Mouse (Mus musculus) limb, embryonic 12.5 days (tissue): ENCODE data around the gene Lpp. TPM values are rescaled to one million over a fixed set of nuclear protein-coding genes. Genes with fewer than 3 reads are reported as not detected.

ENCODE experiments used
- ATAC-seq: fragments of 200-750 bp; cut with Nextera tagmentation; 2 replicates; pipeline ENCODE4 v1.8.0; 2017; ENCODE audit warnings: low read depth, moderate TSS enrichment; ENCODE audit not compliant: insufficient number of reproducible peaks, insufficient read depth, low FRiP score, low TSS enrichment
- H3K27ac ChIP-seq: fragments of 300-500 bp; sonication (generic); 2 replicates; pipeline ENCODE4 v1.5.1; 2016; ENCODE audit warnings: mild to moderate bottlenecking, moderate library complexity
- H3K27me3 ChIP-seq: fragments of 300-500 bp; sonication (generic); 2 replicates; pipeline ENCODE4 v1.6.1; 2016; ENCODE audit warnings: mild to moderate bottlenecking, moderate library complexity
- H3K36me3 ChIP-seq: fragments of 300-500 bp; sonication (generic); 2 replicates; pipeline ENCODE4 v1.6.1; 2016; ENCODE audit warnings: mild to moderate bottlenecking, moderate library complexity
- H3K4me1 ChIP-seq: fragments of 300-500 bp; sonication (generic); replicated peaks from 2 replicates; pipeline ENCODE4 v1.6.1; 2016
- H3K4me2 ChIP-seq: fragments of 300-500 bp; sonication (generic); 2 replicates; pipeline ENCODE4 v1.6.1; 2016; ENCODE audit warnings: mild to moderate bottlenecking, moderate library complexity
- H3K4me3 ChIP-seq: fragments of 300-500 bp; sonication (generic); replicated peaks from 2 replicates; pipeline ENCODE4 v1.5.1; 2016; ENCODE audit warnings: mild to moderate bottlenecking
- H3K9ac ChIP-seq: fragments of 300-500 bp; sonication (generic); replicated peaks from 2 replicates; pipeline ENCODE4 v1.6.1; 2016; ENCODE audit warnings: mild to moderate bottlenecking, moderate library complexity
- H3K9me3 ChIP-seq: fragments of 300-500 bp; sonication (generic); 2 replicates; pipeline ENCODE4 v1.6.1; 2016; ENCODE audit warnings: mild to moderate bottlenecking, moderate library complexity
- WGBS: fragments of 180-500 bp; shearing (Covaris S2); methylation state at CpG from one replicate; pipeline ENCODE4 v1.1.7; 2016; 5-methylcytosine and 5-hydroxymethylcytosine counted together
- polyA plus RNA-seq: library from polyadenylated mRNA; unstranded; fragments of >200 nt; fragmentation: Nextera tagmentation; extraction: Ambion mirVana; gene quantifications from 2 replicates; pipeline ENCODE4 v1.2.1, GENCODE M21; 2016

Lpp gene
- polyA plus RNA-seq, 1 experiment from 2014 or later = 39.4 TPM

GRCm38 (mm10) chr16:24449806-24450205 is 56.5 kb downstream of the Lpp start:
- 11% methylated on average over 8 of the region's 8 CpGs for WGBS
- H3K4me1 ChIP-seq = peaks cover 46% of the 10 kb centered on the region
- H3K27me3 ChIP-seq = no peaks in the 10 kb centered on the region
- ATAC-seq = no peak
- H3K9ac ChIP-seq = 0 out of 2 replicates have a peak overlapping the region, but pooled peaks have one; percentile 23
- H3K4me3 ChIP-seq = no peak overlapping the region
- H3K9me3 ChIP-seq = no peaks in the 10 kb centered on the region
- peaks cover 11% of the 10 kb centered on the region; the same call in 1 of the 2 replicates for H3K36me3 ChIP-seq
- 0 out of 2 replicates have a peak overlapping the region, but pooled peaks have one; percentile 1 for H3K4me2 ChIP-seq
- 0 out of 2 replicates have a peak overlapping the region, but pooled peaks have one; percentile 12 for H3K27ac ChIP-seq

DNA sequence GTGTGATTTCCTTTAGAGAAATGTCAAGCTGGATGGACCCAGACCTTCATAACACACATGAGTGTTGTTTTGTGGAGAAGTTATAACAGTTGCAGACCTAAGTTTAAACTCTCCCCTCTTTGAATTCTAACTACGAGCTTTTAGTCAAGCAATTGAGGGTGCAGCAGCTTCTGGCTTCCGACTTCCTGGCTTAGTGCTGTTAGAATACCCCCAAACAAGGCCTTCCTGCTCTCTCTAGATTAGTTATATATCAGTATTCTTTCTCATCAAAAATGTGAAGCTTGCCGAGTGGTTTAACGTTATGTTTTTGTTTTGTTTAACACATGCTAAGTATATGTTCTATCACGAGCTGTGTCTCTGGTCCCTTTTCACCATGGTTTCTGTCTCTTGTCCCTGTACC is 56.9 kb downstream of the Lpp start:
- WGBS = 45% methylated on average over 5 of the region's 5 CpGs
- peaks cover 11% of the 10 kb centered on the region; the same call in 1 of the 2 replicates for H3K36me3 ChIP-seq
- no peak for ATAC-seq
- no peaks in the 10 kb centered on the region for H3K9me3 ChIP-seq
- no peaks in the 10 kb centered on the region for H3K27me3 ChIP-seq
- H3K9ac ChIP-seq = 0 out of 2 replicates have a peak overlapping the region, but pooled peaks have one; percentile 23
- 0 out of 2 replicates have a peak overlapping the region, but pooled peaks have one; percentile 1 for H3K4me2 ChIP-seq
- peaks cover 47% of the 10 kb centered on the region for H3K4me1 ChIP-seq
- 0 out of 2 replicates have a peak overlapping the region, but pooled peaks have one; percentile 12 for H3K27ac ChIP-seq
- no peak overlapping the region for H3K4me3 ChIP-seq

GRCm38 (mm10) chr16:24451123-24451522 is 57.8 kb downstream of the Lpp start:
- H3K4me2 ChIP-seq = no peak overlapping the region
- no peak overlapping the region for H3K27ac ChIP-seq
- no peaks in the 10 kb centered on the region for H3K27me3 ChIP-seq
- no peak for ATAC-seq
- H3K4me1 ChIP-seq = peaks cover 54% of the 10 kb centered on the region
- WGBS = 80% methylated on average over 5 of the region's 5 CpGs
- H3K9me3 ChIP-seq = no peaks in the 10 kb centered on the region
- H3K9ac ChIP-seq = no peak overlapping the region
- no peak overlapping the region for H3K4me3 ChIP-seq
- peaks cover 4% of the 10 kb centered on the region; the same call in 1 of the 2 replicates for H3K36me3 ChIP-seq

DNA sequence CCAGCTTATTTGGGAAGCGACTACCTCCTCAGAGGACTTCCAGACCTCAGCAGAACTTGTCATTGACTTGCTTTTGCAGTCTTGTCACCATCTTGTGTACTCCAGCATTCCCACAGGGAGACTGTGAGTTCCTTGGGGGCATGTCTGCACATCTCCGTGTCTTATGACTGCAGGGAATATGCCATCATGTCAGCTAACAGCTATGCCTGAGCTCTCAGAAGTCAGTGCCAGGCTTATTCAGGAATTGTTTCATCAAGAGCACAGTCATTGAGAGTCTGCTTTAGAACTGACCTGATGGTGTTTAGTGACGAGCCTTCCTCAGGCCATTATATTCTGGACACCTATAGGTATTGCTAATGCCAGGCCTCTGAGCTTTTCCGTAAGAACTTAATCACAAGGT is 60.2 kb downstream of the Lpp start:
- no peak for ATAC-seq
- Histone ChIP-seq H3K27ac (no peak overlapping the region), H3K9me3 (no peaks in the 10 kb centered on the region), H3K4me2 (no peak overlapping the region), H3K36me3 (peaks cover 17% of the 10 kb centered on the region; the same call in 1 of the 2 replicates), H3K9ac (no peak overlapping the region), H3K4me3 (no peak overlapping the region), H3K27me3 (no peaks in the 10 kb centered on the region), H3K4me1 (peaks cover 46% of the 10 kb centered on the region)
- 81% methylated on average over 4 of the region's 4 CpGs for WGBS

DNA sequence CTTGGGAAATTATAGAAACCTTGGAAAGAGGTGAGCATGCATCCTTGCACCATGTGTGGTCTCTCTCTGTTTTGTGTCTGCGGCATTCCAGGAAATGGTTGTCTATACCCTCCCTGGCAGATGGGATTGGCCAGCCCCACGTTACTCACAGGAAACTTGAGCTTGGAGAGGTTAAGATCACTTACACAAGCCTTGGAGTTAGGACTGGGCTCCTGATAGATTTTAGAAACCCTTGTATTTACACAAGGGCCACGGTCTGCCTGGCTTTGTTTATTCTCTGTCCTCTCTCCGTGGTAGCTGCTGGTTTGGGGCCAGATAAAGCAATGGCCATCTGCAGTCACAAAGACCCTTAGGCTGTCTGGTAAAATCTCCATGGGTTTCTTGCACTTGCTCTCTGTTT is 61.2 kb downstream of the Lpp start:
- peaks cover 43% of the 10 kb centered on the region for H3K4me1 ChIP-seq
- no peaks in the 10 kb centered on the region for H3K9me3 ChIP-seq
- no peak for ATAC-seq
- no peaks in the 10 kb centered on the region for H3K27me3 ChIP-seq
- H3K36me3 ChIP-seq = peaks cover 23% of the 10 kb centered on the region
- no peak overlapping the region for H3K4me2 ChIP-seq
- H3K27ac ChIP-seq = no peak overlapping the region
- no peak overlapping the region for H3K9ac ChIP-seq
- no peak overlapping the region for H3K4me3 ChIP-seq
- WGBS = 9% methylated on average over 4 of the region's 4 CpGs

- no peak overlapping the region for H3K9ac ChIP-seq
- H3K36me3 ChIP-seq = peaks cover 23% of the 10 kb centered on the region
- H3K9me3 ChIP-seq = no peaks in the 10 kb centered on the region
- 40% methylated on average over 3 of the region's 3 CpGs for WGBS
- no peaks in the 10 kb centered on the region for H3K27me3 ChIP-seq
- ATAC-seq = no peak
- peaks cover 41% of the 10 kb centered on the region for H3K4me1 ChIP-seq
- H3K4me2 ChIP-seq = no peak overlapping the region
- H3K4me3 ChIP-seq = no peak overlapping the region
- no peak overlapping the region for H3K27ac ChIP-seq
These were observed 62.1 kb downstream of the Lpp start for GRCm38 (mm10) chr16:24455361-24455855.

GRCm38 (mm10) chr16:24463842-24464241 is 70.5 kb downstream of the Lpp start:
- Histone ChIP-seq H3K9me3 (no peaks in the 10 kb centered on the region), H3K4me3 (no peak overlapping the region), H3K27ac (no peak overlapping the region), H3K36me3 (peaks cover 12% of the 10 kb centered on the region), H3K27me3 (no peaks in the 10 kb centered on the region), H3K9ac (no peak overlapping the region), H3K4me2 (no peak overlapping the region), H3K4me1 (peaks cover 12% of the 10 kb centered on the region)
- no peak for ATAC-seq
- 81% methylated on average over 2 of the region's 2 CpGs for WGBS

DNA sequence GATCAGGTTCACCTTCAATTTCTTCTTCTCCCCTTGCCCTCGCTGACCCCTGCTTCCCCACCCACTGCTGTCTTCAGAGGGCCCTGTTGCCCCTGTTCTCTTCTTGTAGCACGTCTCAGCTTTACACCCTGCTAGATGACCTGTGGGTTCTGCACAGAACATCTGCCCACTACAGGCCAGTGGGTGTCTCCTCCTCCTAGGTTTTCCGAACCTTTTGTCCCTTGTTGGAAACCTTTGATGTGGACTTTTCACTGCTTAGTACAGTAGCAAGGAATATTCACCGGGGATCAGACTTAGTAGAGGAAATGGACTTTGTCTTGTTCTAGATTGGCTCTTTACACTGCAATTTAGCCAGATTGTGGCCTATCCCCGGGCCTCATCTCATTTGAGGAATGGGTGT is 71.1 kb downstream of the Lpp start:
- no peak overlapping the region for H3K4me3 ChIP-seq
- no peak overlapping the region for H3K9ac ChIP-seq
- 70% methylated on average over 5 of the region's 5 CpGs for WGBS
- H3K4me2 ChIP-seq = no peak overlapping the region
- H3K36me3 ChIP-seq = peaks cover 9% of the 10 kb centered on the region; the same call in 1 of the 2 replicates
- no peak overlapping the region for H3K27ac ChIP-seq
- H3K27me3 ChIP-seq = no peaks in the 10 kb centered on the region
- peaks cover 12% of the 10 kb centered on the region for H3K4me1 ChIP-seq
- H3K9me3 ChIP-seq = no peaks in the 10 kb centered on the region
- ATAC-seq = no peak

DNA sequence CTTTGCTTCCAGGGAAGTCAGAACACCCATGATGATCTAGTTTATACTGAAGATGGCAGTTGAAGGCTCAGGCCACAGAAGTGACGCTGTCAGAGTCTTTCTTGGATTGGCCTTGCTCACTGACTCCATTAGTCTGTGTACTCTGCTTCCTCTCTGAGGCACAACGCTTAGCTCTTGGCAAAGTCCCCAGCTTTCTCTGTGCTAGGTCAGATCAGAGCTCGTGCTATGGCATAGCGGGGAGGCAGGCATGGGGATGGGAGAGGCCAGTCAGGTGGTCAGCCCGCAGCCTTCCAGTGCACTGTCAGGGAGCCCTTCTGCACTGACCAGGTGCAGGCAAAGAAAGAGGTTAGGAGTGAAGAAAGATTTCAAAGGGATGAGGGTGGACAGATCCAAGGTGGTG is 72.3 kb downstream of the Lpp start:
- ATAC-seq = no peak
- H3K4me2 ChIP-seq = no peak overlapping the region
- no peak overlapping the region for H3K27ac ChIP-seq
- H3K4me3 ChIP-seq = no peak overlapping the region
- WGBS = 93% methylated on average over 5 of the region's 5 CpGs
- H3K27me3 ChIP-seq = no peaks in the 10 kb centered on the region
- H3K9me3 ChIP-seq = no peaks in the 10 kb centered on the region
- peaks cover 9% of the 10 kb centered on the region; the same call in 1 of the 2 replicates for H3K36me3 ChIP-seq
- no peak overlapping the region for H3K9ac ChIP-seq
- H3K4me1 ChIP-seq = peaks cover 4% of the 10 kb centered on the region; the same call in 1 of the 2 replicates

DNA sequence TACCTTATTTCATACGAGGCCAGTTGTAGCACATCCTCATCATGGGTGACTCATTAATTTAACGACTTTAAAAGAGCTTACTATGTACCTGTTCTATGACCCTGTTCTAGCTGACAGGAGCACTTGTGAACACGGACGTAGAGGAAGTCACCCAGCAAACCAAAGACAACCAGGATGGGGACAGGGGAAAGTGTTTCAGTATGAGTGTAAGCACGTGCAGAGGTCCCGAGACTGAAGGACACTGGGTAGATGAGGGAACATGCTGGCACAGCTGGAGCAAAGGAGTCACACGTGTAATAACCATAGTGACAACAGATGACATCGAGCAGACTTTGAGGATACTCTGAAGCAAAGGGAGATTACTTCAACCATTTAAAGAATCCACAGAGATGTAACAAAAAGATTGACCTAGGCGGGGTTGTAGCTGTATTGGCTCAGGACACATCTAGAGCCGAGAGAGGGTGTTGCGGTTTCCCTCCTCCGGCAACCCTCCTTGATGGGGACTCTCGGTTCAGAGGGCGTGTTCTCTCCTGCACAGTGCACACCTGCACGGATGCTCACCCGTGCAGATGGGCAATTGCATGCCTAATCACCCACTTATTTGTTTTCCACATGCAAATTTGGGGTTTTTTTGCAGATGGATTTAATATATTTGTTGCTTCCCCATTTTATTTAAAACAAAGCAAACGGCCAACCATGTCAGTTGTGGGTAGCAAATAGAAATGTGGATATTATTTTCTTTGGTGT is 74.4 kb downstream of the Lpp start:
- Histone ChIP-seq H3K4me2 (no peak overlapping the region), H3K4me1 (no peaks in the 10 kb centered on the region; the same call in 1 of the 2 replicates), H3K27ac (no peak overlapping the region), H3K9ac (no peak overlapping the region), H3K4me3 (no peak overlapping the region), H3K27me3 (no peaks in the 10 kb centered on the region), H3K36me3 (peaks cover 20% of the 10 kb centered on the region; the same call in 1 of the 2 replicates), H3K9me3 (no peaks in the 10 kb centered on the region)
- WGBS = 80% methylated on average over 17 of the region's 17 CpGs
- no peak for ATAC-seq

DNA sequence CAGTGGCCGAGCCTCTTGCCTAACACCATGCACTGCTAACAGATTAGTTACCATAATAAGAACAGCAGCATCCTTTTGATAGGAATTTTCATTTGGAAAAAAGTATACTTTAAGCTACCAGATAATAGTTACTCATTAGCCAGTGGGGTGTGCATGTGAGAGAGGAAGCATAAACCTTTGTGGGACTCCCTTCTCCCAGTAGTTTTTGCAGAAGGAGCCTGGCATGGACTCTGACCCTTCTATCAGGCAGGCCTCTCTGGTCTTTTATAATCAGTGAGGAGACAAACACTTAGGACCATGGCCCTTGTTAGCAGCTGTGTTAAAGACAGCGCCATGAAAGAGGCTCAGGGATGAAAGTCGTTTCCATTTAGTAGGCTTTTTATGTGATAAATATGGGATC is 76.0 kb downstream of the Lpp start:
- no peaks in the 10 kb centered on the region; the same call in 1 of the 2 replicates for H3K4me1 ChIP-seq
- 65% methylated on average over 3 of the region's 3 CpGs for WGBS
- no peaks in the 10 kb centered on the region for H3K9me3 ChIP-seq
- no peak overlapping the region for H3K4me3 ChIP-seq
- no peaks in the 10 kb centered on the region for H3K27me3 ChIP-seq
- H3K4me2 ChIP-seq = no peak overlapping the region
- peaks cover 20% of the 10 kb centered on the region; the same call in 1 of the 2 replicates for H3K36me3 ChIP-seq
- H3K9ac ChIP-seq = no peak overlapping the region
- no peak overlapping the region for H3K27ac ChIP-seq
- ATAC-seq = no peak
